Mouse (Mus musculus) ES-E14 (cell line): Measurements from ENCODE around the gene Itpr2. TPM values are rescaled to one million over a fixed set of nuclear protein-coding genes. Genes with fewer than 3 reads are reported as not detected.

Experiments used
- DNase-seq: peaks from one replicate; pipeline ENCODE4 v3.0.0-alpha.2; 2013; ENCODE audit warnings: low read depth, low spot score
- H3K27ac ChIP-seq: 2 replicates; pipeline ENCODE4 v1.5.1; 2012; ENCODE audit warnings: low read depth, mild to moderate bottlenecking, low read length, moderate library complexity, mixed read lengths; ENCODE audit not compliant: poor library complexity, insufficient read depth, severe bottlenecking
- H3K36me3 ChIP-seq: 2 replicates; pipeline ENCODE4 v1.6.1; 2012; ENCODE audit warnings: mild to moderate bottlenecking, low read length, moderate library complexity, mixed read lengths; ENCODE audit not compliant: control insufficient read depth, poor library complexity, insufficient read depth, severe bottlenecking
- H3K4me1 ChIP-seq, 2 experiments: fragments of 150-350 bp in 1 of 2; sonication (generic) in 1 of 2; 2 replicates each; pipeline ENCODE4 v1.6.1; 2012; ENCODE audit warnings: low read length in 2 of 2, mild to moderate bottlenecking in 1 of 2, mixed read lengths in 1 of 2; ENCODE audit not compliant: control insufficient read depth in 2 of 2, insufficient read depth in 2 of 2, poor library complexity in 1 of 2
- H3K4me3 ChIP-seq, 2 experiments: fragments of 150-350 bp in 1 of 2; sonication (generic) in 1 of 2; 2 replicates each; pipeline ENCODE4 v1.5.1; 2012; ENCODE audit warnings: low read length in 2 of 2, low read depth in 1 of 2, mild to moderate bottlenecking in 1 of 2, mixed read lengths in 1 of 2; ENCODE audit not compliant: insufficient read depth in 1 of 2, poor library complexity in 1 of 2, severe bottlenecking in 1 of 2
- H3K9ac ChIP-seq: 2 replicates; pipeline ENCODE4 v1.6.1; 2012; ENCODE audit warnings: low read depth, mild to moderate bottlenecking, low read length, mixed read lengths; ENCODE audit not compliant: poor library complexity, insufficient read depth, severe bottlenecking
- H3K9me3 ChIP-seq: fragments of 150-350 bp; sonication (generic); 2 replicates; pipeline ENCODE4 v1.6.1; 2012; ENCODE audit warnings: low read depth, mild to moderate bottlenecking, low read length; ENCODE audit not compliant: control insufficient read depth, insufficient read depth
- CHD2 ChIP-seq: IDR thresholded peaks from 2 replicates; pipeline ENCODE4 v1.6.1; 2014; ENCODE audit warnings: mild to moderate bottlenecking, low read depth, low read length, inconsistent platforms
- HCFC1 ChIP-seq: IDR thresholded peaks from 2 replicates; pipeline ENCODE4 v1.6.1; 2012; ENCODE audit warnings: low read length, inconsistent platforms, borderline replicate concordance; ENCODE audit not compliant: insufficient read depth
- MAFK ChIP-seq: IDR thresholded peaks from 2 replicates; pipeline ENCODE4 v1.6.1; 2014; ENCODE audit warnings: mild to moderate bottlenecking, low read depth, low read length, inconsistent platforms; ENCODE audit not compliant: insufficient read depth
- ZC3H11A ChIP-seq: IDR thresholded peaks from 2 replicates; pipeline ENCODE4 v1.6.1; 2012; ENCODE audit warnings: low read depth, mild to moderate bottlenecking, inconsistent platforms, low read length, borderline replicate concordance
- ZNF384 ChIP-seq: IDR thresholded peaks from 2 replicates; pipeline ENCODE4 v1.6.1; 2012; ENCODE audit warnings: low read depth, low read length, inconsistent platforms
- in situ Hi-C, 2 experiments: fragments of 600-800 bp; cut with MboI; formaldehyde crosslinking; loops; one replicate each; pipeline ENCODE4 v1.15.1; 2025; ENCODE audit warnings: low sequenced_read_pairs in 2 of 2, inconsistent platforms in 1 of 2; ENCODE audit not compliant: unreplicated experiment in 2 of 2
- total RNA-seq: library from RNA; depleted of rRNA; stranded (reverse); fragments of 300-350 nt; gene quantifications from 2 replicates; pipeline ENCODE4 v1.2.3, GENCODE M21; 2012

The Itpr2 gene
- total RNA-seq, 1 experiment, result 1.5 TPM

DNA sequence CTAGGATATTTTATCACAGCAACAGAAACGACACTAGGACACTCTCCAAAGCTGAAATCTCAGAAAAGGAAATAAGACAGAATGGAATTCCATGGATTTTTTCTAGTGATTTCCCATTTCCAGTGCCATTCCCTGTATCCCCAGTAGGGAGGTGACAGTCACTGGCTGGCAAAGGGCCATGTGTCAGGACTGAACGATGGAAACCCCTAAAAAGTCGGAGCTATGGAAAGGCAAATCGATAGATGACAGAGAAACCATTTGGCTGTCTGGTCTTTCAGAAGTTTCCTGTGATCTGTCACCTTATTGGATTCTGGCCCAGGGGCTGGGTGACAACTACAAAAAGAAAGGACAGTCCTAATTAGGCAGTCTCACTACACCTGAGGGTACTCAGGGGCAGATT, 135.8 kb downstream of the Itpr2 start:
- no peaks in the 10 kb centered on the region for H3K9me3 ChIP-seq
- no peaks in the 10 kb centered on the region for H3K4me1 ChIP-seq
- H3K27ac ChIP-seq, result no peak overlapping the region
- H3K4me3 ChIP-seq, result no peak overlapping the region
- in situ Hi-C loops, result no loop called here
- TF ChIP-seq ZNF384, result no peak
- no peak overlapping the region for H3K9ac ChIP-seq
- DNase-seq, result no peak
- no peaks in the 10 kb centered on the region for H3K36me3 ChIP-seq

DNA sequence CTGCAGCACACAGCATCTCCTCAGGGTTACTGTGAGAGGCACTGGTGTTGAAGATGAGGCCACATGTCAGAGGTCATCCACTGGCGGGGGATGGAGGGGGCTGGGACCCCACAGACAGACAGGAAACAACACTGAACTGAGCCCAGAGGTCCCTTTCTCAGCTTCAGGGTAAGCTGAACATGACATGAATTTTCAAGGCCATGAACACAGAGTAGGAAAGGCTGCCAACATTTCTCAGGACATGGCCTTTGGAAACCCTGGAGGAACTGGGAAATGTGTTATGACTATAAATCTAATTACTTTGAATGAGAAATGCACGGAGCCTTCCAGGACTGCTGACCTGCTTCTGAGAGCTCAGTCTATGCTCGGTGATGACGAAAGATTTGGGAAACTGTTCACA, 144.1 kb downstream of the Itpr2 start:
- Histone ChIP-seq H3K4me3 (no peak overlapping the region), H3K27ac (no peak overlapping the region), H3K9me3 (no peaks in the 10 kb centered on the region), H3K4me1 (no peaks in the 10 kb centered on the region), H3K9ac (no peak overlapping the region), H3K36me3 (no peaks in the 10 kb centered on the region)
- in situ Hi-C loops, result no loop called here
- DNase-seq, result no peak
- no peak for TF ChIP-seq ZC3H11A
- no peak for TF ChIP-seq ZNF384
- TF ChIP-seq HCFC1, result no peak
- TF ChIP-seq CHD2, result no peak
- no peak for TF ChIP-seq MAFK

DNA sequence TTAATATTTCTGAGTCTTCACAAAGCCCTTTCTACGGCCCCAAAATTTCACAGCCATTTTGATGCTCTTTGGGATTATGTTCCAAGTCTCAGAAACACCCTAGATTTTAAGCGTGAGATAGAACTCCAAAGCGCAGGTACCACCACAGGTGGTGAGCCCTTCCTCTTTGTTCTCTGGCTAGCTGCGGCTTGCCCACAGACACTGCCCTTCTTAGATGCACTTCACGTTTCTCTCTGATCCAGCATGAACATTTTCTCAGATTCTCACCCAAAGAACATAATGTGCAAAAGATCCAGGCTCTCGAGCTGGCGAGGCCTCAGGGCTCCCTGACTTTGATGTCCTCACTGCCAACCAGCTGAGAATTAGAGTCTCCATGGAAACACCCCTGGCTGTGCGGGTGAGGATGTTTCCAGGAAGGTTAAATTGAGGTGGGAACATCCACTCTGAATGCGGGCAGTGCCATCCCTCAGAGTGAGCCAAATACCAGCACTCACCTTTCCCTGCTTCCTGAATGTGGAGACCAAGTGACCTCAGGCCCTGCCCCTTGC, 149.7 kb downstream of the Itpr2 start:
- Histone ChIP-seq H3K27ac (no peak overlapping the region), H3K4me1 (no peaks in the 10 kb centered on the region), H3K9ac (no peak overlapping the region), H3K36me3 (no peaks in the 10 kb centered on the region), H3K4me3 (no peak overlapping the region), H3K9me3 (no peaks in the 10 kb centered on the region)
- TF ChIP-seq CHD2 (no peak), MAFK (no peak), ZC3H11A (no peak)
- in situ Hi-C loops, result no loop called here
- no peak for DNase-seq

DNA sequence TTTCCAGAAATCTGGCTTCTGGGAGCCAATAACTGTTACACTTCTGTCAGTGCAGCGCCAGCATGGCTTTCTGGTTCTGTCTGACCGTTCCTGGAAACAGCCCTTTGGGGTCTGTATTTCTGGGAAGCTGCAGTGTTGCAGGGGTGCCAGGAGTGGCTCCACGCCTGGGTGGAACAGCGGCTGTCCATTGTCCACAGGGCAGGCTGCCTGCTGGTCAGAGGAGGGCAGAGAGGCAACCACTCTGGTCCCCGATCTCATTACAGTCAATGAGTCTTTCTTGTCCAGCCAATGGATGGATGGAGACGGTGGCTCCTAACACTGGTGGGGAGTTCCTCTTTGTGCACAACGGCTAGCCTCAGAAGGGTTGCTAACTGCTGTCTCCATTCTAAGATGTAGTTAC, 150.2 kb downstream of the Itpr2 start:
- H3K36me3 ChIP-seq, result no peaks in the 10 kb centered on the region
- in situ Hi-C loops, result no loop called here
- no peak for DNase-seq
- H3K4me3 ChIP-seq, result no peak overlapping the region
- no peaks in the 10 kb centered on the region for H3K9me3 ChIP-seq
- H3K4me1 ChIP-seq, result no peaks in the 10 kb centered on the region
- H3K9ac ChIP-seq, result no peak overlapping the region
- H3K27ac ChIP-seq, result no peak overlapping the region
- TF ChIP-seq HCFC1 (no peak), ZNF384 (no peak), CHD2 (no peak)

DNA sequence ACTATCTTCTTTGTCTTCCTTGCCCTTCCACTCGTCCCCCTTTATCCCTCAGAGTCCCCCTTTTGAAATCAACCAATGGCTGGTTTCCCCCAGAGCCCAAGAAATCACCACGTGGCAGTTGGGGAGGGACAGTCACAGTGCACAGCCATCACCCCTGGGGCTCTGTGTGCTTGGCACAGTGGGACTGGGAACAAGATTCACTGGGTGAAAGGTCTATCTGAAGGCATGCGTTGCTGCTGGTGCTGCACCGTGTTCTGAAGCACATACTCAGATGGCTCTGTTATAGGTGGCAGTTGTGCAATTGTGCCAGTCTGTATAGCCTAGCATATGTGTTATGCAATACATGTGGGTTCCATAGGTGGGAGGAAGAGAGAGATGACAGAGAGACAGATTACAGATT, 154.5 kb downstream of the Itpr2 start:
- Histone ChIP-seq H3K9me3 (no peaks in the 10 kb centered on the region), H3K4me3 (no peak overlapping the region), H3K27ac (no peak overlapping the region), H3K9ac (no peak overlapping the region), H3K36me3 (no peaks in the 10 kb centered on the region), H3K4me1 (peaks cover 0 to 9% of the 10 kb centered on the region in 2 experiments; a peak in 2 of 4 replicates)
- TF ChIP-seq MAFK (no peak), CHD2 (no peak), ZNF384 (no peak), HCFC1 (no peak), ZC3H11A (no peak)
- no peak for DNase-seq
- in situ Hi-C loops, result no loop called here
